Mouse (Mus musculus): Measurements from ENCODE around the gene Git2.

Gene Git2

DNA sequence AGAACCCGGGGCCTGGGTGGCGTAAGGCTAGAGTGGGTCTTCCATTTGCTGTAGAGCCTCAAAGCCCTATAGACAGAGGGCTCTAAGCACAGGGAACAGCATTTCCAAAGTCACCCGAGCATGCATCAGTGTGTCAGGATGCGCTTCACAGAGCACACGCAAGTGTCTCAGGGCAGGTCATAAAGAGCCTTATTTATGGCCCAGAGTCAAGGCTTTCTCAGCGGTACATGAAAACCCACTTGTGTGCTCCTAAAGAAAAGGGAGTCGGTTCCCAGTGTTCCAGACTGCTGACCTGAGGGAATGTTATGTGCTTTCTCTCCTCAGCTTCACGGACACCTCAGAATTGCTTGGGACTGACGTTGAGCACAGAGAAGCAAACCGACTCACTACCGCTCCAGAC lies 54.5 kb downstream of the Git2 start:
- in situ Hi-C loops (cut with MboI, MseI): no loop called here

DNA sequence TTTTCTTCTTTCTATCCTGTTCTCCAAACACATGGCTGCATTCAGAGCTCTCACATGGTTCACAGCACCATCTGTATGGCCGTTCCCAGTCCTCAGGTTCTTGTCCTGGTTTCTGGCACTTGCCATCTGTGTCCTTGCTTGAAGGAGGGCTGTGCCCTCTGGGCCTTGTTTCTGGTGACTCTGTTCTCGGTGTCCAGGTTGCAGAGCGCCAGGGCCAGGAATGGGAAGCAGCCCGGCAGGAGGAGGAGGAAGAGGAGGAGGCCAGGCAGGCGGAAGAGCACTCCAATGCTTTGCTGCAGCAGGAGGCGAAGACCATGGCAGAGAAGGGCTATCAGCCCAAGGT lies 55.4 kb downstream of the Git2 start:
- in situ Hi-C loops (cut with MboI, MseI): no loop called here

DNA sequence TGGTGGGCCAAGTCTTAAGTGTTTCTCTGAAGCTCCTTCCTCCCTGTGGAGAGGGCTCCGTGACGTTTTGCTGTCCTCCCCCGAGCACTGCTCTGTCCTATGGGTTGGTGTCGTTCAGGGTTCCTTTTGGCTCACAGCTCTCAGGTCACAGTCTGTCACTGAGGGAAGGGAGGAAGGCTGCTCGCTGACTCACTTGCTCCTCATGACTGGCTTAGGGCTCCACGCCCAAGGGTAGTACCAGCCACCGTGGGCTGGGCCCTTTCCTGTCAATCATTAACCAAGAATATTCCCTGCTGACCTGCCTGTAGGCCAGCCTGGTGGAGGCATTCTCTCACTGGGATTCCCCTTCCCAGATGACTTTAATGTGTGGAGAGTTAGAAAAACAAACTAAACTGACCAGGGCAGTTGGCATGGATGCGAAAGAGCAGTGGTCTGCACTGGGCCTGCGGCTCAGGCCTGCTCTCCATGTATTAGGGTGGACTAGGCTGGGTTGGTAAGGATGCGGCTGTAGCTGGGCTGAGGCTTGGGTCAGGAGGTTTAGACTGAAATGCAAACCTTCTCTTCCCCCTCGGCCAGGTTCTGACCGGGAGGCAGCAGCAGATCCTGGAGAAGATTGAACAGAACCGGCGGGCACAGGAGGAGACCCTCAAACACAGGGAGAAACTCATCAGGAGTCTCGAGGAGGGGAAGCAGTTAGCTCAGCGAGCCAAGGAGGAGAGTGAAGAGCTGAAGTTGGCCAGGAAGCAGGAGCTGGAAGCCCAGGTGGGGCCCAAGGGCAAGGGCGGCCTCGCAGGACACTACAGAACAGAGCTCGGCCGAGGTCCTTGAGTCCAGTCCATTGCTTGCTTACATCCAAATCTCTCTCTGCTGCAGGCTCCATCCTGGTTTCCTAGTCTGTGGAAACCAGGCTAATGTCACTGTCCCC lies 56.1 kb downstream of the Git2 start:
- in situ Hi-C loops (cut with MboI, MseI): no loop called here

DNA sequence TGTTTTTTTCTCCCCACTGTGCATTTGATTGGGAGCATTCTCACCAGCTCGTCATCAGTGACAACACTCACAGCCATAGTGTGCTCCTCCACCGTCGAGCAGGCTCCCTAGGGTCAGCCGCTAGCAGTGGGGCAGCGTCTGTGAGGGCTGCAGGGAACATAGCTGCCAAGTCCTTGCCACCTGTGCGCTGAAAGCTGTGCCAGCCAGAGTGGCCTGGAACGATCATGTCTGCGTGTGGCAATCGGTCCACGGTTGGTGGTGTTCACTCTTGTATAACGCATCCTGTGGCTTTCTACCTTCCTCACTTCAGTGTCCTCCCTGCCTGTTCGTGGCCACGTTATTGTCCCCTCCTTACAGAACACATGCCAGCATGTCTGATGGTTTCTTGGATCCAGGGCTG lies 56.8 kb downstream of the Git2 start:
- in situ Hi-C loops (cut with MboI, MseI): no loop called here

DNA sequence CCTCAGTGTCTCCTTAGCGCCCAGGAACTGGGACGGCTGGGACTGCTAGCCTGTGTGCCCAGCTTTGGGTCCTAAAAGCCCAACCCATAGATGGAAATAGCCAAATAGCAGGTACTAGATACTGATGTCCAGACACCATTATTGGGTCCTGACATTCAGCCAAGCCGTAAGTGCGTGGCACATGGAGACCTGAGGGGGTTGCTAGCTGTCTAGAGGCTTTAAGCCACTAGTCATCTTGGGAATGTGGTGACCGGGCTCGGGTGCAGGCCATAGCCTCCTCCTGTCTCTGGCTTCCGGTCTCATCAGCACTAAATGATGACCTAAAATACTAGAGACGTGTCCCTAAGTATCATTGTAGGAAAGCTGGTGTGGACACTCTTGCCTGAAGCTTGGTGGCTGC lies 57.4 kb downstream of the Git2 start:
- in situ Hi-C loops (cut with MboI, MseI): no loop called here

DNA sequence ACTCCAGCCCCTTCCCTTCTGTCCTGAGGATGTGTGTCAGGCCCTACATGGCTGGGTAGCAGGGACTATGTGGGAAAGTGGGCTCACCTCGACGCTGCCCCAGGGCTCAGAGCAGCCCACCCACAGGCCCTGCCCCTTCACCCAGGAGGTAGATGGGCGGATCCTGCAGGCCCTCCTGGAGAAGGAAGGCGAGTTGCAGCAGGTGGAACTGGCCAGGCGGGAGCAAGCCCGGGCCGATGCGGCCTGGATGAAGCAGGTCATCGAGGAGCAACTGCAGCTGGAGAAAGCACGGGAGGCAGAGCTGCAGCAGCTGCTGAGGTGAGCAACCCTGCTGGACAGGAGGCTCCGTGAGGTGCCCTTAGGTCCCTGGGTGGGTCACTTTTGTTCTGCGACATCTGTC lies 58.0 kb downstream of the Git2 start:
- in situ Hi-C loops (cut with MboI, MseI): no loop called here

DNA sequence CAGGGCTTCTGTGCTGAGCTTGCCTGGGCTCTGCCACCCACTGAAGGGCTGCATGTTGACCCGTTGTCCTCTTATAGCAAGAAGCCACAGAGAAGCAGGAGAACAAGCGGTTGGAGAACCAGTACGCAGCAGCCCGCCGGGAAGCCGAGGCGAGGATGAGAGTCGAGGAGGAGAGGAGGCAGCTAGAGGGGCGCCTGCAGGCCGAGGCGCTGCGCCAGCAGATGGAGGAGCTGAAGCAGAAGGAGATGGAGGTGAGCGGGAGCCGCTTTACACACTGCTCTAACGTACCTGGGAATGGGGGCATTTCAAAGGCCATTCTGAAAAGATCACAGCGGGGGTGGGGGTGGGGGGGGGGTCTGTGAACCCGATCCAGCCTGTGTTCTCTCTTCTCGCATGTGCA lies 60.8 kb downstream of the Git2 start:
- in situ Hi-C loops (cut with MboI, MseI): no loop called here

DNA sequence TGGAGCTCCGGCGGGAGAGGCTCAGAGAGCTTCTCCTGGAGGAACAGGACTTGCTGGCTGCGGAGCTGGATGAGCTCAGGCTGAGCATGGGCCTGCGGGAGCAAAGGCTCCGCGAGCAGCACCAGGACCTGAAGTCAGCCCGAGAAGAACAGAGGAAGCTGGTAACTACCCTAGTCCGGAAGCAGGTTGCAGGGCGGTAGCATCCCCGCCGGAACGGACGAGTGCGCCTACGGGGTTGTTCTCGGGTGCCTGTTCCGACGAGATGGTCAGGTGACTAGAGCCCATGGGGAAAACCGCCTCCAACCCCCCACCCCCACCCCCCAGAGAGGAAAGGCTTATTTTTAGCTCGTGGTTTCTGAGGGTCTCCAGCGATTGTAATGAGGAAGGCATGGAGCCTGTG lies 66.0 kb downstream of the Git2 start:
- in situ Hi-C loops (cut with MboI, MseI): no loop called here

DNA sequence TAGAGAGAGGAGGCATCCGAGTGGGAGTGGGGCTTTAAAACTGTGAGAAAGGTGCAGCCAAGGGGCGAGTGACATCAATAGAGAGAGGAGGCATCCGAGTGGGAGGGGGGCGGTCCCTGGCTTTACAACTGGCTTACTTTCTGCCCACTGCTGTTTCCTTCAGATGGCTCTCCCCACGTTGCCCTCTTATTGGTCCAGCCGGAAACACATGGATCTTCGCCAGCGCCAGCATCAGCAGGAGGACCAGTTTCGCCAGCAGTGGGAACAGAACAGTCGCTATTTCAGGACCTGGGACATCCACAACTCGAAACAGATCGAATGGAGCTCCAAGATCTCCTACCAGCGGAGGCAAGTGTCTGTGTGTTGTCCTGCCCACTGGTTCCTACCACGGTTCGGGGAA lies 66.8 kb downstream of the Git2 start:
- in situ Hi-C loops (cut with MboI, MseI): no loop called here

DNA sequence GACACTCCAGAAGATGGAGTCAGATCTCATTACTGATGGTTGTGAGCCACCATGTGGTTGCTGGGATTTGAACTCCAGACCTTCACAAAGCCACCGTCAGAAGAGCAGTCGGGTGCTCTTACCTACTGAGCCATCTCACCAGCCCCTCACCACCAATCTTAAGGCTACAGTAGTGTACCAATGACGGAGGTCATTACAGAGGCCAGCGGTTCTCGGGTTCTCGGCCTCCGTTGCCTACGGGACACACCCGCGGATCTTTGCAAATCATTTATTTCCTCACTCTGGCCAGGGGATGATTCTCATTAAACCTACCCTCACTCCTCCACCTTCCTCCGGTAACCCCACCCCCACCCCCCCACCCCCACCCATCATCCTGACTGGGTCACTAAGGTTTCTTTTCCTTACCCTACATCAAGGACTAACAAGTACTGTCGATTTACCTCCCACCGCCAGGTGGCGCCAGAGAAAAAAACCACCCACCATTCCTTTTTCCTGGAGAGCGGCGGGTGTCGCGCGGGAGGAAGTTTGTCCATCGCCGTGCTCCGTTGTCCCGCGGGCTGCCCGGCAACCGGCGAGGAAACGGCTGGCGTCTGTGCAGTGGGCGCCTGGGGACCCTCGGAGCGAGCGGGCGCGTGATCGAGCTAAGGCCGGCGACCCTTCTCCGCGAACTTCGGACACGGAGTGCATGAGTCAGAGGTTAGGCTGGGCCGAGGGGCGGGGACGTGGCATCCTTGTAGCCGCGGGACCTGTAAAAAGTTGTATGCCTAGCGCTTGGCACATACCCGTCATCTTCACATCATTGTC lies 67.8 kb downstream of the Git2 start, which contains the start of gene Tchp:
Tchp (plus strand) TSS at position 496 of the 804 bp plus-strand sequence.
- in situ Hi-C loops (cut with MboI, MseI): no loop called here

DNA sequence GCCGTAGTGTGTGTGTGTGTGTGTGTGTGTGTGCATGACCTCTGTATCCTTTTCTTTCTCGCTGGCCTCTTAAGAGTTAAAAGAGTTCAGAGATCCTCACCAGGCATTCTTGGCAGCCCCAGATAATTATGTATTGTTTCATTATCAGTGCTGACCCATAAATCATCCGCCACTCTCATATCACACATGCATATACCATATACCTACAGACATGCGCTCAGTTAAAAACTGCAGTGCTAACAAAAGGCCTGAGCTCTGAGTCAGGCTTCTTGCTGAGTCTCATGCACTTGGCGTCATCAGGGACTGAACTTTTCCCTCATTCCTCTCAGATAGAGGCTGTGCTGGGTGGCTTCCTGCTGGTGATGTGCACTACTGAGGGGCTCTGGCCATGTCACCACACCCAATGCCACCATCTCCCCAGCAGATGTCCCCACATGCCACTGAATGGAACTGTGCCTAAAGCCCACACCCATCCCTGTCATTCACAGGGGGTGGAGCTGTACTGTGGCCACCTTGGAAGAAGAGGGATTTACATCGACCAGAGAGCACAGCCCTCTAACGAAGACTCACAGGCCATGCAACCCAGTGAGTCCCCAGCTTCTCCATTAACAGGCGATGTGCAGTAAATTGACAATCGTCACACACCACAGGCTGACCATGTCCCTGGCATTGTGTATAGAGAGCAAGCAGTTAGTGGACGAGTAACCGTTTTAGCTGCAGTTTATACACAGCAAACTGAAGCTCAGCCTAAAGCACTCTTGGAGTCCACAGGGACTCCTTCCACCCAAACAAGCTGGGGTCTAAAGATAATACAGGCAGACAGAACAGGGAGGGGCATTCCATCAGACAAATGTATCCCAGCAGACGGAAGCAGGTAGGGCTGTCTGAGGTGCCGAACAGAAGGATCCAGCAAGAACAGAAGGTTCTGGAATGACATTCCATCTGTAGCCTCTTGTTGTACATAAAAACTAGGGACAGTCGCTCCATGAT lies 72.6 kb downstream of the Git2 start:
- in situ Hi-C loops (cut with MboI, MseI): no loop called here

DNA sequence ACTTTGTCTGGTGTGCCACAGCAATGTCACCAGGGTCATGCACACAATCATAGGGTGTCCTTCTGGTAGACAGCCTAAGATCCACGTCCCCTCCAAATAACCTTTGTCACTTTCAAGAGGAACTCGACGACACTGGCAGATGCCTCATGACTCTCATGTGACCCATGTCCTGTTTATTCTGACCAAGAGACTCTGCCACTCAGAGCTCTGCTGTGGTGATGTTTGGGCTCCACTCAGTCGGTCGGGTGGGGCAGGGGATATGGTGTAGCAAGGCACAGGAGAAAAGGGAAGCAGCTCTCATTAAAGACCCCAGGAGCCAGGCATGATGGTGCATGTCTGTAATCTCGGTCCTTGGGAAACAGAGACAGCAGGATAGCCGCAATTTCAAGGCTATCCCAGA lies 76.3 kb downstream of the Git2 start:
- in situ Hi-C loops (cut with MboI, MseI): no loop called here

DNA sequence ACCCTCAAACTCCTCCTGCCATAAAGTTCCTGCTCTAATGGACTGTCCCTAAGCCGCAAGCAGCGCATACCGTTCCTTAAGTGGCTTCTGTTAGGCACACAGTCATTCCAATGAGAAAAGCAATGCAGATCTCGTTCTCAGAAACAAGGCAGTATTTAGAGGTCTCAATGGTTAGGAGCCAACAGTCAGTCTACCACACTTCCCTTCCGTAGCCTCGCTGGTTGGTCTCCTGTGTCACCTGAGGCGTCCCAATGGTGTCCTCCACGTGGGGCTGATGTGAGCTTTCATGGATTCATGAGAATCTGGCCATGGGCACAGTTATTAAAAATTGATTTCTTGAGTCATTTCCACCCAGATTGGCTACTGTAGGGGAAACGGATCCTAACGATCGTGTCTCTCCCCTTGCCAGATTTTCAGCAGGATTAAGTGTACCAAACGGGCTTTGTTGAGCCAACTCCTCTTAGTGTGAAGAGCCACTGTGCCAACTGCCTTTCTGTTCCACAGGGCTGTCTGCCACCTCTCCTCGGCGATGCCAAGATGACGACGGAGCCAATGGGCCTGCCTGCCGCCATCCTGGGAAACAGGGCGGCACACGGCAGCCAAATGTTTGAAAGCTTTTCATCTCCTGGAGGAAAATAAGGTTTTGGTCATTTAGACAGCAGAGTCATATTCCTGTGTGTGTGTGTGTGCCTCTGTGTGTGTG lies 77.1 kb downstream of the Git2 start:
- in situ Hi-C loops (cut with MboI, MseI): no loop called here

DNA sequence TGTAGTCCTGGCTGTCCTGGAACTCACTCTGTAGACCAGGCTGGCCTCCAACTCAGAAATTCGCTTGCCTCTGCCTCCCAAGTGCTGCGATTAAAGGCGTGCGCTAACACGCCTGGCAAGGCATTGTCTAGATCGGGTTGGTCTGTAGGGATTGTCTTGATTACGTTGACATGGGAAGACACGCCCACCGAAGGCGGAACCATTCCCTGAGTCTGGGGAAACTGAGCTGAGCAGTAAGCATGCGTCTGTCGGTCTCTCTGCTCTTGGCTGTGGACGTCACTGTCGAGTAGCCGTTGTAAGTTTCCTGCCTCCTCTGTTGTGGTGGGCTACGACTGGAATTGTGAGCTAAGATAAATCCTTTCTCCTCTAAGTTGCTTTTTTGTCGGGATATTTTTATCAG lies 78.4 kb downstream of the Git2 start:
- in situ Hi-C loops (cut with MboI, MseI): no loop called here

DNA sequence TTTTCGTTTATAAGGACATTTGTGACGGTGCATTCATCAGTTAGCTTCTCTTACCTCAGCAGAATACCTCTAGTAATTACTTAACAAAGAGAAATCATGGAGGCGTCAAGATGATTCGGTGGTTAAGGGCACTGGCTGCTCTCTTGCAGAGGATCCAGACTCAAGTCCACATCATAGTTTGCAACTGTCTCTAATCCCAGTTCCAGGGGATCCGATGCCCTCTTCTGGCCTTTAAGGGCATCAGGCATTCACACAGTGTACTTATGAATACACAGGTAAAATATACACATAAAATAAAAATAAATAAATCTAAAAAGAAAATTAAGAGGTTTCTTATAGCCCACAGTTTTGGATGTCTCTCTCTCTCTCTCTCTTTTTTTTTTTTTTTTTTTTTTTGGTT lies 79.5 kb downstream of the Git2 start:
- in situ Hi-C loops (cut with MboI, MseI): no loop called here

DNA sequence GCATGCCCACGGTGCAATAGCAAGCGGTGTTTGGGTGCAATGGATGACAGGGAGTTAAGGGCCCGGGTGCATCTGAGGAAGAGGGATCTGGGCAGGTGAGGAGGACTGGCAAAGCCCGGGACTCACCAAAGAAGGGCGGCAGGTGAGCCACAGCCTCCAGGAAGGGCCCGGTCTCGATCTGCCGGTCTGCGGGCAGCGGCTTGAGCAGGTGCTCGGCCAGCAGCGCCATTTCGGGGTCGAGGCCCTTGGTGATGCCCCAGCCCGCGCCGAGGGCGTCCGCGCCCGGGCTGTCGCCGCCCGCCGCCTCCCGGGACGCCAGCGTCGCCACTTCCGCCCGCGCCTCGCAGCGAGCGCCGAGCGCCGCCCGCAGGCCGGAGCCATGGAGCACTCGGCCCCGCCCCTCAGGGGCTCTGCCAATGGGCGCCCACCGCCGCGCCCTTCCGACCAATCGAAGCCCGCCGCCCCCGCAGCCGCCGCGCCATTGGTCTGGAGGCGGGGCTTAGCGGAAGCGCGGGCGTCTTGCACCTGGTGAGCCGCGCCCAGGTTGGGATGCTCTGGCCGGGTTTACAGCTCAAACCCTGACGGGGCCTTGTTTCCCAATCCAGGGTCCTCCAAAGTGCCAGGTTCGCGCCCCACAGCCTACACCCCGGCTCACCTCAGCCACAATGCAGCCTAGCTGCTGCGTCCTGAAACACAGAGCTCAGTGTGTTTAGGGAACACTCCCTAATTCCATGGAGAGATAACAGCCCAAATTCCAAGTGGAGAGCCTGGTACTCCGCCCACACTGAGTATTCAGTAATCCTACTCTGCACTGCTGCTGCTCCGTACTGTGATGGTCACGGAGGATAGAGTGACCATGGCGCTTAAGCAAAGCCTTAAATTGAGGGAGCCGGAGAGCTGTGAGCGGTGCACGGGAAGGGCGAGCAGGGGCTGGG lies 84.4 kb downstream of the Git2 start, which contains the start of gene Gltp:
Gltp (minus strand) TSS at position 352 of the 935 bp plus-strand sequence.
- in situ Hi-C loops (cut with MboI, MseI): no loop called here

DNA sequence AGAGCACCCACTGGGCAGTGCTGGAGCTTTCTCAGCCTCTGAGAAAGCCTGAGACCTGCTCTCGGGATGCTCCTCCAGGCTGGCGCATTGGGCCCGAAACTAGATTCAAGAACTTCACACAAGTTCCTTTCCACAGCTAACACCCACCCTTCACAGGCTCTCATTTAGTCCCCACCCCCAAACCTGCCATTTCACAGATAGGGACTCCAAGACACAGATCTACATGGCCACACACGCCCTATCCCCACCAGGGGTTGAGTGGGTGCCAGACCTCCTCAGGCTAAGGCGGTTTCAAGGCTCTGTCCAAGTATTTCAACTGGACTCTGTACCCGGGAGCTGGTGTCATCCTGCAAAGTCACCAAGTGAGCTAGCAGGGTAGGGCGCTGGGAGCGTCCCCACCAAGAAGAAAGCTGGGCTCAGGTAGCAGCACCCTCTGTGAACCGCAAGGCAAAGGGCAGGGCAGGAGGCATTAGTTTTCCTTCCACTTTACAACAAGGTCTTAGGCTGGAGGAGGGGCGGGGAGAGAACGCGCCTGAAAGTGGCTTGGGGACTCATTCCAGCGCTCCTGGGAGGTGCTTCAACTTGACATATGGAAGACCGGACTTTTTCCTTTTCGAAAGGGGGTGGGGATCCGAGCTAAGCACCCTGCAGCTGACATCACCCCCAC lies 85.5 kb downstream of the Git2 start:
- in situ Hi-C loops (cut with MboI, MseI): no loop called here

DNA sequence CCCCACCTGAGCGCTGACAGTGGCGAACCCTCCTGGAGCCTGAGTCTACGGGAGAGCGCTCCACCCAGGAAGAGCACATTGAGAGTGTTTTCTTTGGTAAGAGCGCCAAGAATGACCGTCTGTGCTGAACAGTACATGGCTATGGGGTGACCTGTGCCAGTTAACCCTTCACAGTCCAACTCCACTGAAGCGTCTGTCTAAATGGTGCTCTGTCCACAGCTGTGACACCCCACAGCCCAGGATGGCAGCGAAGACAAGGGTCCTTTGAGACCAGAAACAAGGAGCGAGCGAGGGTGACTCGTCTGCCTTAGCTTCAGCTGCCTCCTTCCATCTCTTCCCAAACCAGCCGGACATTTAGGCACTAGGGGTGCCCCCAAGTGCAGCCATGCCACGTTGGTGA lies 86.6 kb downstream of the Git2 start:
- in situ Hi-C loops (cut with MboI, MseI): no loop called here

DNA sequence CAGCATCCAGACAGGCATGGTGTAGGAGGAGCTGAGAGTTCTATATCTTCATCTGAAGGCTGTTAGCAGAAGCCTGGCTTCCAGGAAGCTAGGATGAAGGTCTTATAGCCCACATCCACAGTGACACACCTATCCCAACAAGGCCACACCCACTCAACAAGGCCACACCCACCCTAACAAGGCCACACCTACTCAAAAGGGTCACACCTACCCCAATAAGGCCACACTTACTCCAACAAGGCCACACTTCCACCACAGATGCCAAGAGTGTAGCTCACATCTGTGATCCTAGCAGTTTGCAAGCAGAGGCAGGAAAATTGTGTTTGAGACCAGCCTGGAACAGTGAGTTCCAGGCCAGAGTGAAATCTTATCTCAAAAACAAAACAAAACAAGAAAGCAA lies 87.4 kb downstream of the Git2 start:
- in situ Hi-C loops (cut with MboI, MseI): no loop called here

All from T-helper 1 cell (primary cell).